Mouse (Mus musculus): ENCODE measurements around the gene Mrgprf. TPM values are rescaled to one million over a fixed set of nuclear protein-coding genes. Genes with fewer than 3 reads are reported as not detected.
A peak's percentile ranks its signal among the peaks of the same experiment; 100 is the strongest.

The Mrgprf gene
- total RNA-seq, 2 experiments from 2014 or later: 1.7 to 1.8 TPM

- no peak for DNase-seq (ENCODE audit: low spot score in 2 of 2)
Observed at GRCm38 (mm10) chr7:145334428-145335027, 33.9 kb downstream of the Mrgprf start.

- DNase-seq (ENCODE audit: low spot score in 2 of 2): peak in 1 of 2 experiments; percentile 20
Observed at GRCm38 (mm10) chr7:145335199-145335598, 34.6 kb downstream of the Mrgprf start.

- no peak for DNase-seq (ENCODE audit: low spot score in 2 of 2)
Observed at GRCm38 (mm10) chr7:145335616-145336332, 35.1 kb downstream of the Mrgprf start.

- no peak for DNase-seq (ENCODE audit: low spot score in 2 of 2)
Observed at GRCm38 (mm10) chr7:145337889-145338288, 37.3 kb downstream of the Mrgprf start.

GRCm38 (mm10) chr7:145340248-145340904 is 39.7 kb downstream of the Mrgprf start:
- DNase-seq (ENCODE audit: low spot score in 2 of 2): no peak

Other genes starting within 250 kb of the Mrgprf start
- under 1 TPM; 0.80 to 0.88 TPM for gene 1810010D01Rik, start 92.7 kb upstream of the Mrgprf start, total RNA-seq (2021)
- 1 to 10 TPM; 4.8 to 5.4 TPM for gene Tpcn2, start 16.8 kb upstream of the Mrgprf start, total RNA-seq (2021)
- not detected for gene Mrgprd, start 14.0 kb downstream of the Mrgprf start, total RNA-seq (2021)

Measured in left cerebral cortex, adult 18-20 months (tissue).